Mouse (Mus musculus): ENCODE data around the gene Rpp25.

The Rpp25 gene

GRCm38 (mm10) chr9:57521056-57521911 is 17.5 kb downstream of the Rpp25 start, which contains the start of gene Cox5a:
Cox5a (plus strand) TSS chr9:57521274.
- peak; percentile 81 to 84 for DNase-seq

- no peak for DNase-seq
These were observed 18.5 kb downstream of the Rpp25 start for GRCm38 (mm10) chr9:57522114-57522860.

- DNase-seq = no peak
These were observed 19.0 kb downstream of the Rpp25 start for GRCm38 (mm10) chr9:57522861-57523246.

GRCm38 (mm10) chr9:57523754-57524153 is 19.9 kb downstream of the Rpp25 start:
- no peak for DNase-seq

GRCm38 (mm10) chr9:57524439-57524838 is 20.6 kb downstream of the Rpp25 start:
- DNase-seq = no peak

DNA sequence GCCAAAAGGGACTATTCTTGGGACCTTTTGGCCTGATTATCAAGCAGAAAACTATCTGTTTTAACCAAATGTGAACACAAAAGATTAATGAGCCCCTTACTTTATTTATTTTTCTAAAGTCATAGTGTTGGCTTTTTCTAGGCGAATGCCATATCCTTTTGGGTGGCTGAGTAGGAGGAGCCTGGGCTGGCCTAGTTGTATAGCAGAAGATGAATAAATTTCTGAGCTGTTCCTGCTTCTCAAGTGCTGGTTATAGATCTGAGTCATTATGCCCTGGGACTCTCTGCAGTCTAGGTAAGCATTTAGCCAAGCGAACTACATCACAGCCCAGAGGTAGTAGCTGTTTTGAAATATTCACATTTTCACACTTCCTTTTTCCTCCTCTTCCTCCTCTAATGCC is 21.7 kb downstream of the Rpp25 start:
- no peak for DNase-seq

DNA sequence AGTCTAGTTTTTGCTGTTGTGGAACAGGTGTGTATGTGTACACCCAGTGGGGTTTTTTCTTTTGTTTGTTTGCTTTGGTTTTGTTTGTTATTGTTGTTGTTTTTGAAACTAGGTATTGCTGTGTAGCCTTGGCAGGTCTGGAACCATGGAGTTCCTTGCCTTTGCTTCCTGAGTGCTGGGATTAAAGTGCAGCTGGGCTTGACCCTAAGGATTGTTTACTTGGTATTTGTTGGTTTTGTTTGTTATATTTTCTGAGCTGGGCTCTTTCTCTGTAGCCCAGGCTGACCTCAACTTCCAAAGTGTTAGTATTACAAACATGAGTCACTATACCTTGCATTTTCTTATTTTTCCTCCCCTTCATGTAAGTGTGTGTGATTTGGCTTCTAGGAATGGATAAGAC is 22.6 kb downstream of the Rpp25 start:
- no peak for DNase-seq

DNA sequence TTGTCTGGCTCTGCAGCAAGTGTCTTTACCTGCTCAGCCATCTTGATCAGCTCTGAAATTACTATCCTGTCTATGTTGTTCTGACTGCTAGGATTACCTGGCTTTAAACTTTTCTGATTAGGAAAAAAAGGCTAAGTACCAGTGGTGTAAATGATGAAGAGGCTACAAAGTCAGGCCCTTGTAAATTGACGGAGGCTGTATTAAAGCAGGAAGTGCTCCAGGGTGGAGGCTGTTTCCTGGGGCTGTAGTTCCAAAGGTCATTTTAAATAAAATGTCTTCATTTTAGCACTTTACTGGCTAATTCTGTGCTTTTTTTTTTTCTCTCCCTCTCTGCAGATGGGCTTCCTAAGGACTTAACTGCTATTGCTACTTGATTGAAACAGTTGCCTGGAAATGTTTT is 28.1 kb downstream of the Rpp25 start:
- DNase-seq = no peak

DNA sequence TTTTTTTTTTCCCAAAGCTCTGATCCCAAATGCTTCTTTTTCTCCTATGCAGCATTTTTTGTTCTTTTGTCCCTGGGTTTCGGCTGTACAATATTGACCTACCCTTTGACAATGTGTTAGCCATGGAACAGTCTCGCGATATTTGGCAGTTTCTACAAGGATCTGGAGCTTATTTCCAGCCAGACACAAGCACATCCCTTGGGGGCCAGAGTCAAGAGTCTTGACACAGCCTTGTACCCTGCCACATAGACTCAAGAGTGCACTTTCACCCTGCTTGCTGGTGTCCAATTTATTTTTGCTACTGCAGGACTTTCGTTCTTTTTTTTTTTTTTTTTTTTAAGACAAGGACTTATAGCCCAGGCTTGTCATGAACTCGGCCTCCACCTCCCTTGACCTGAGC is 32.5 kb downstream of the Rpp25 start:
- no peak for DNase-seq

- DNase-seq = peak; percentile 77 to 80
These were observed 33.4 kb downstream of the Rpp25 start, which contains the start of gene Fam219b for GRCm38 (mm10) chr9:57537044-57537727. Fam219b (plus strand) TSS chr9:57537528.

DNA sequence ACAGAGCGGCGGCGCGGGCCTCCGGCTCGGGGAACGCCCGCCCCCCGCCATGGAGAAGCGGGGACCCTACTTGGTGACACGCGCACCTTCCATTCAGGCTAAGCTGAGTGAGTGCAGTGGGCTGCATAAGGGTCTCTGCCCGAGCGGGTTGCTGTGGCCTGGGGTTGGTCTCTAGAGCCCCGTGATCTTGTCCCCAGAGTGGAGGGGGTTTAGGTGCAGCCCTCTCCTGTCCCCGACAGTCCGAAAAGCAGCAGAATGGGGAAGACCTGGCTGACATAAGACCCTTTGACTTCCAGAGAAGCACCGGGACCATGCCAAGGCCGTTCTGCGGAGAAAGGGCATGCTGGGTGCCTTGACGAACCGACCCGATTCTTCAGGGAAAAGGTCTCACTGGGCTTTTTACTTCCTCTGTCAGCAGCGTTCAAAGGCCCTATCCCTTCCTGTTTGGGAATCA is 33.9 kb downstream of the Rpp25 start:
- no peak for DNase-seq

DNA sequence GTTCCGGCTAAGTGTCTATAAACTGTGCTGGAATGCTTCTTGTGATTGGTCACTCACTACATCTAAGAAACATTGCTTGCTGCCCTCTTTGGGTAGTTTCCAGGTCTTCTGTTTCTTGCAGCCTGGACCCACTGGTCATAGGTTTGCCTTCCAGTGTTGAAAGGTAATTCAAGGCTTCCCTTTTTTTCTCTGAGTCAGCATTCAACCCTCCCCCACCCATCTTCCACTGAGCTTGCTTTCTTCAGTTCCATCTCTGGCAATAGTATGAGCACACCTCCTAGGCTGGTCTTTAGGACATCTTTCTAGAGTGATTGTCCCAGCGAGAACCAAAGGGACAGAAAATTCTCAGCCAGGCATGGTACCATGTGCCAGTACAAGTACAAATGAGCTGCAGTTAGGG is 35.7 kb downstream of the Rpp25 start:
- no peak for DNase-seq

- no peak for DNase-seq
These were observed 37.5 kb downstream of the Rpp25 start for GRCm38 (mm10) chr9:57541312-57541711.

GRCm38 (mm10) chr9:57543951-57544350 is 40.1 kb downstream of the Rpp25 start:
- no peak for DNase-seq

DNA sequence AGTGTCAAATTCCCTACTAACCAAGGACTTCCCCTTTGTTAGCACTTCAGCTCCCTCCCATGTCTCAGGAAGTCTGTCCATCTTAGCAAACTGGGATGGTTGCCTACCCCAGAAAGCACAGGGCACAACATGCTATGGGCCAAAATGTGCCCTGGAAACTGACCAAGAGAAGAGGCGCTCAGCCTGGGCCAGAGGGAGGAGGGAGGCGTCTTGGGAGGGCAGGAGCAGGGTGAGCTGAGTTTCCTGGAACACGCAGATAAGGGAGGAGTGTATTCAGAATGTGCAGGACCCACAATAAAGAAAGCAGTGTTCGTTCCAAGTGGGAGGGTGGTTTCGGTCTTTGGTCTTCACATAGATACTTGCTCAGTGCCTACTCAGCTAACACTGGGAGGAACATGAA is 43.5 kb downstream of the Rpp25 start:
- no peak for DNase-seq

GRCm38 (mm10) chr9:57547869-57548268 is 44.0 kb downstream of the Rpp25 start:
- no peak for DNase-seq

- no peak for DNase-seq
These were observed 45.4 kb downstream of the Rpp25 start for GRCm38 (mm10) chr9:57549186-57549585.

GRCm38 (mm10) chr9:57550126-57550862 is 46.5 kb downstream of the Rpp25 start:
- no peak for DNase-seq

- peak in 1 of 2 experiments; percentile 33 for DNase-seq
These were observed 48.5 kb downstream of the Rpp25 start, which contains the start of gene Mpi for GRCm38 (mm10) chr9:57552139-57552887. Mpi (minus strand) TSS chr9:57552763.

GRCm38 (mm10) chr9:57553119-57553518 is 49.3 kb downstream of the Rpp25 start:
- DNase-seq = no peak

DNA sequence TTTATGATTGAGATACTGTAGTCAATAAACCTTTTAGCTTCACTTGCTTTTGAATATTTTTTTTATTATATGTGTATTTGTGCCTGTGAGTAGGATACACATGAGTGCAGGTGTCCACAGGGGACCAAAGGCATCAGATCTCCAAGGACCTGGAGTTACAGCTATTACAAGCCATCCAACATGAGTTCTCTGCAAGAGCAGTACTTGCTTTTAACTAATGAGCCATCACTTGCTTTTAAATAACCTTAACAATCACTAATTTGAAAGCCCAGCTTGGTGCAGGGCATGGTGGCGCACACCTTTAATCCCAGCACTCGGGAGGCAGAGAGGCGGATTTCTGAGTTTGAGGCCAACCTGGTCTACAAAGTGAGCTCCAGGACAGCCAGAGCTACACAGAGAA is 50.9 kb downstream of the Rpp25 start:
- no peak for DNase-seq

Measured in thymus, adult 18-20 months (tissue).